Mouse (Mus musculus): ENCODE results near the gene Mgat4e. TPM values are rescaled to one million over a fixed set of nuclear protein-coding genes. Genes with fewer than 3 reads are reported as not detected.
"Not testable (repeated sequence)": the region's sequence is repeated elsewhere in the genome, so short reads cannot be mapped to it uniquely, and the experiment has no call there.

The Mgat4e gene
- total RNA-seq, 2 experiments from 2014 or later: not detected

GRCm38 (mm10) chr1:134555871-134556670 lies 6.6 kb upstream of the Mgat4e start:
- no peak for DNase-seq (ENCODE audit: low spot score in 2 of 2)

- peak in 1 of 2 experiments; percentile 3 for DNase-seq (ENCODE audit: low spot score in 2 of 2)
Measured at GRCm38 (mm10) chr1:134555240-134555870, 5.9 kb upstream of the Mgat4e start.

- DNase-seq (ENCODE audit: low spot score in 2 of 2): no peak
Measured at GRCm38 (mm10) chr1:134552396-134552795, 2.9 kb upstream of the Mgat4e start.

DNA sequence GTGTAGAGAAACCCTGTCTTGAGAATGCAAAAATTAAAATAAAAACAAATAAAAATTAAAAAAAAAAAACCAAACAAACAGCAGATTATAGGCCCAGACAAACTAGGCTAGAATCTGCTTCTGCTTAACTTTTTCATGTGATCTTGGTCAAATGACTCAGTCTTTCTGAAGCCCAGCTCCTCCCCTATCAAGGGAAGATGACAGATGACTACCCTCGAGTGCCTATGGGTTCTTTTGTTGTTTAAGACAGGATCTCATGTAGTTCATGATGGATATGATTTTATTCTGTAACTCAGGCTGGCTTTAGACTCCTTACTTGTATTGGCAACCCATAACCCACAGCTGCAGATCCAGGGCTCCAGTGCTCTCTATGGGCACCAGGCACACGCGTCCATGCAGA lies 2.4 kb upstream of the Mgat4e start:
- DNase-seq (ENCODE audit: low spot score in 2 of 2): no peak

GRCm38 (mm10) chr1:134548231-134548630 lies 1.3 kb downstream of the Mgat4e start:
- DNase-seq (ENCODE audit: low spot score in 2 of 2): no peak

DNA sequence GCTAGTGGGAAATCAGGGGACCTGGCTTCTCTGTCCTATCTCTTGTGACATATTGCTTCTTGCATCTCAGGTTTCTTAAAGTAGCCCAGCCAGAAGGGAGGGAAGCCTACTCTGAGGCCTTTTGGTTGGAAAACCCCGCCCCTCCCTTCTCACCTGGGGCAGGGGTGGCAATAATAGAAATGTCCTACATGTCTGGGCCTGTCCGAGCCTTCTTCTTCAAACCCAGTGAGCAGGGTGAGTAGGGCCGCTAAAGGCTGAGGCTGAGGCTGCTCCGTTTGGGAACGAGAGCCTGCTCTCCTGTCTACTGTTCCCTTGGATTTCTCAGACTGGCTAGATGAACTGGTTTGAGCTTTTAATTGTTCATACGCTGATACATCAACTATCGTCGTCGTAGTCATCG lies 8.9 kb downstream of the Mgat4e start:
- no peak for DNase-seq (ENCODE audit: low spot score in 2 of 2)

DNA sequence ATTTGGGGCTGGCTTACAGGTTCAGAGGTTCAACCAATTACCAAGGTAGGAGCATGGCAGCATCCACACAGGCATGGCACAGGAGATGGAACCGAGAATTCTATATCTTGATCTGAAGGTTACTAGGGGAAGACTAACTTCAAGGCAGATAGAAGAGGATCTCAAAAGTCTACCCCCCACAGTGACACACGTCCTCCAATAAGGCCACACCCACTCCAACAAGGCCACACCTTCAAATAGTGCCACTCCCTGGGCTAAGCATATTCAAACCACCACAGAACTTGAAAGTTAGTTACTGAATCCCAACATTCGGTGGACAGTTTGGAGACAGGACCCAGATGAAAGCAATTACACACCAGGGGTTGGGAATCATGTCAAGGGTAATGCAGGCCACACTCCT lies 14.0 kb downstream of the Mgat4e start:
- DNase-seq (ENCODE audit: low spot score in 2 of 2): no peak

DNA sequence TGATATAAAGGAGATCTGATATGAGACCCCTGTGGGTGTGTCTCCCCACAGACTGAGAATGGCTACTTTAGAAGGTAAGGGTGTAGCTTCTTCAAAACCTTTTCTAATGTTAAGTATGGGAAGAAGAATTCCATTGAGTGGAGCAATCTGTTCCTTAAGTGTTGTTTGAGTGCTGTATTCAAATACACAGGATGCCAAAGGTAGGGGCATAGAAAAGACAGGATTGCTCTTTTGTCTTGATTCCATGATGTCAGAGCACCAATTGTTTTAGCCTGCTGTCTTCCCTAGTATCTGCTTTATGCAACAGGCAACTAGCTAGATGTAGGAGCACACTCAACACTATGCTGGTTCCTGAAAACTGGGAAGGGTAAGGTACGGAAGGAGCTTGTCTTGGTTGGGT lies 14.4 kb downstream of the Mgat4e start:
- no peak for DNase-seq (ENCODE audit: low spot score in 2 of 2)

- not testable (repeated sequence) for DNase-seq (ENCODE audit: low spot score in 2 of 2)
Measured at GRCm38 (mm10) chr1:134533710-134534109, 15.8 kb downstream of the Mgat4e start.

GRCm38 (mm10) chr1:134530618-134531017 lies 18.9 kb downstream of the Mgat4e start:
- DNase-seq (ENCODE audit: low spot score in 2 of 2): no peak

GRCm38 (mm10) chr1:134526752-134527151 lies 22.7 kb downstream of the Mgat4e start:
- no peak for DNase-seq (ENCODE audit: low spot score in 2 of 2)

DNA sequence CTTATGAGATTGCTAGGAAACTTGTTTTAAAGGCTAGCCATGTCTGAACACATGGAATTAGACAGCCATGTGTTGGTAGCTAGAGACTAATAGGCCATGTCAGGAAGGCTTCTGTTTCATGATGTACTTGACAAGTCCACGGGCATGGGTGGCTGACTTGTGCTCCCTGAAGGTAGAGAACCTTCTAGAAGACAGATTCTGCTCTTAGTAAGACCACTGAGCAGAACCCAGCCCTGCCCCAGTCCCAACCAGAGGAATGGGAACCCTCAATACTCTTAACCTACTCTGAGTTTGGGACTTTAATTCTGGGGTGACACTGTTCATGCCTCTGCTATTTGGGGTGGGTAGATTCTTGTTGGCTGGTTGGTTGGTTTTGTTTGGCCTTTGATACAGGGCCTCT lies 24.5 kb downstream of the Mgat4e start:
- DNase-seq (ENCODE audit: low spot score in 2 of 2): no peak

DNA sequence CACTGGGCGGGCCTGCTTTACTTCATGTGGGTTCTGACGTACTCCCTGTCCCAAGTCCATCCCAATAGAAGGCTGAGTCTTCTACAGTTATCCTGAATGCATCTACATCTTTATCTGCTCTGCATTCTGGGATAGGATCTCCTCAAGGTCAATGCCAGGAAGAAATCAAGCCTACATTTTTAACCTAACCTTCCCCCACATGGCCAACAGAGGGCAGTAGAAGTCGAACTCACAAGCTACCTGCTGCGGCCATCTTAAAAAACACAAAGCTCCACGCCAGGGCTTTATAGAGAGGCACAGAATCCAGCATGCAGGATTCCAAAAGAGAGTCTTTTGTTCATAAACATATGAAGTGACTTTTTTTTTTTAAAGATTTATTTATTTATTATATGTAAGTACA lies 25.1 kb downstream of the Mgat4e start:
- no peak for DNase-seq (ENCODE audit: low spot score in 2 of 2)

DNA sequence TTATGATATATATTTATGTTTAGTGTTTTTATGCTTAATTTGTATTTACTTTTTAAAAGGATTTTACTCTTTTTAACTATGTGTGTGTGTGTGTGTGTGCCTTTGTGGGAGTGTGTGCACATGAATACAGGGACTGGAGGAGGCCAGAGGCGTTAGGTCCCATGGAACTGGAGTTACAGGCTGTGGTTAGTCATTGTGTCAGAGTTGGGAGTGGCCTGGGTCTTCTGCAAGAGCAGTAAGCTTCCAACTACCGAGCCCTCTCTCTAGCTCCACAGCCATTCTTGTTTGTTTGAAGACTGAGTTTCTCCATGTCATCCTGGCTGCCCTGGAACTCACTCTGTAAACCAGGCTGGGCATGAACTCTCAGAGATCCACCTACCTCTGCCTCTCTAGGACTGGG lies 27.2 kb downstream of the Mgat4e start:
- DNase-seq (ENCODE audit: low spot score in 2 of 2): no peak

- DNase-seq (ENCODE audit: low spot score in 2 of 2): no peak
Measured at GRCm38 (mm10) chr1:134521163-134521562, 28.3 kb downstream of the Mgat4e start.

GRCm38 (mm10) chr1:134520001-134520721 lies 29.3 kb downstream of the Mgat4e start:
- no peak for DNase-seq (ENCODE audit: low spot score in 2 of 2)

DNA sequence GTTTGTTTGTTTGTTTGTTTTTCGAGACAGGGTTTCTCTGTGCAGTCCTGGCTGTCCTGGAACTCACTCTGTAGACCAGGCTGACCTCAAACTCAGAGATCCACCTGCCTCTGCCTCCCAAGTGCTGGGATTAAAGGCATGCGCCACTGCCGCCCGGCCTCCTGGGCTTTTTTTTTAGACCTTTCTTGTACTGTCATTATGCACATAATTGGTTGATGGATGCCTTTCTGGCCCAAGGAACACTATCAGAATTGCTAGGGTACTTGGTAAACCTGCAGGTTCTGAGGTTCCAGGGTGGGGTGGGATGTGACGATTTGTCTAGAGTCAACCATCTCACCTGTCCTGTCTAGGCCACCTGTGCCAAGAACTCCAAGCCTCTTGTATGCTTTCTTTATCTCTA lies 30.3 kb downstream of the Mgat4e start:
- not testable (repeated sequence) for DNase-seq (ENCODE audit: low spot score in 2 of 2)

DNA sequence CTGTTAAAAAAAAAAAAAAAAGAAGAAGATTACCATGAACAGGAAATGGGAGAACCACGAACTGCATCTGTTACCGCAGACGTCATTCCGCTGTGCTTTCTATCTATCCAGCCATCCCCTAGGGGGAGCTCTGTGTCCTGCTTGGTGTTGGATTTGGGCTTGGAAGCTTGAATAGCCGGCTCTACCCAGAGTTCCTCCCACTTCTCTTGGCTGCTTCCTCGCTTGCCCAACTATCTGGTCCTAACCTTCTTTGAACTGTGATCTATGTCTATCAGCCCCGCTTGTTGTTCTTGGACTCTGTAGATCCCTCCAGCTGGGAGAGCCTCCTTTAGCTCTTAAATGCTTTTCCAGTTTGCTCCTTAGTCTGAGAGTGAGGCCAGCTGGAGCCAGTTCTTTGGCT lies 30.8 kb downstream of the Mgat4e start:
- peak; percentile 34 to 72 for DNase-seq (ENCODE audit: low spot score in 2 of 2)

DNA sequence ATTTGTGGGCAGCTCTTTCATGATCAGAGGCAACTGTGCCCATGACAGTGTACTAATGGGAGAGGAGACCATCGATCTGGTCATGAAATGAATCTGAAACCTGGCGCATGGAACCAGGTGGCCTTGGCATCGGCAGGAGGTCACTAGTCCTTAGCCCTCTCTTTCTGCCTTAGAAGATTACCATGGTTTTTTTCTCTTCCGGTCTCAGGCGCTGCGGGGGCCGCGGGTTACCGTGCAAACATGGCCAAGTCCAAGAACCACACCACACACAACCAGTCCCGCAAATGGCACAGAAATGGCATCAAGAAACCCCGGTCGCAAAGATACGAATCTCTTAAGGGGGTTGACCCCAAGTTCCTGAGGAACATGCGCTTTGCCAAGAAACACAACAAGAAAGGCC lies 31.6 kb downstream of the Mgat4e start:
- not testable (repeated sequence) for DNase-seq (ENCODE audit: low spot score in 2 of 2)

DNA sequence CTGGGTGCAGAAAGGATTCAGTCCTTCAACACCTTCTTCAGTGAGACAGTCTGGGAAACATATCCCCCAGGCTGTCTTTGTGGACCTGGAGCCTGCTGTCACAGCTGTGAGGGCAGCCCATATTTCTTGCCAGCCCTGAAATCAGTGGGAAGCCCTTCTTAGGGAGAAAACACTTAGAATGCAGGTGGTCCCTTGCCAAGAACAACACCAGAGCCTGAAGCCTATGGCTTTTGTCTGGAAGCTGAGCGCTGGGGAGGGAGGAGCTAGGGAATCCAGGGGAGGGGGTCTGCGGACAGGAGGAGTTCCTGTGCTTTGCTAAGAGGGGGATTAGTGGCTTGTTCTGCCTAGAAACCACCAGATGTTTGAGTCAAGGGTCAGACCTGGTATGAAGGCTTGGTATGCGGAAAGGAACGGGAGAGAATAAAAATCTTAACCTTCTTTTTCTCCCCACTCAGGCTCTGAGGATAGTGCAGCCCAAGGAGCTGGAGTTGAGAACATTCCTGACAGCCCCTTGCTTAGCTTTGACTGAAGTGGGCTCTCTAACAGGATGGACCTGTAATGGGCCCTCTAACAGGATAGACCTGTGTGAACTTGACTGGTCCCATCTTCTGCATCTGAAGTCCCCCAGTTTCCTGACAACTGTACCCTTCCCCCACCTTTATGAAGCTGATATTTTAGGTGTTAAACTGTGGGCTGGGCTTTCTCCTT lies 32.8 kb downstream of the Mgat4e start:
- no peak for DNase-seq (ENCODE audit: low spot score in 2 of 2)

DNA sequence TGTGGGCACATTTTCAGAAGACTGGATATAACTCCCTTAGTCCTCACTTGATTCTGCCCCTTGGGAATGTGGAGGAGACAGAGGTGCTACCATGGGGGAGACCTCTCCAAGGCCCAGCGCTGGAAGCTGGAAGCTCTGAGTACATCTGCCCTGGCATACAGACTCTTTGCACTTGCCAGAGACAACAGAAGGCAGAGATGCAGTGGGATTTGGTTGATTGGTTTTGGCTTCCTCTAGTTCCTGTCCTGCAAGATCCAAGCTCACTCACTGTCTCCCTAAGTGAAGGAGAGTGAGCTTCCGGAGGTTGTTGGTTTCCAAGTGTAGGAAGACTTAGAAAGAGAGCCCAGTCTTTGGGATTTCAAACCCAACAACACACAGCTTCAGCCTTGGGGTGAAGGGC lies 33.6 kb downstream of the Mgat4e start:
- no peak for DNase-seq (ENCODE audit: low spot score in 2 of 2)

Measured in adrenal gland, postnatal 4 days (tissue).